Mouse (Mus musculus) left cerebral cortex, postnatal 25 days (tissue): ENCODE measurements at regions not wholly inside any gene's neighbourhood (a gene's known extent, or its start where the extent isn't known, plus 50 kb on each side); places are given as distances from the start of the nearest gene placed in this dataset.

ENCODE experiments used
- DNase-seq, 2 experiments: peaks; one replicate each; pipeline ENCODE4 v3.0.0; 2022; ENCODE audit warnings: low spot score in 2 of 2, mixed read lengths in 1 of 2
- intact Hi-C: fragments of 180-260 bp; cut with DNase I; formaldehyde crosslinking; loops from one replicate; pipeline ENCODE4 v1.15.1; 2025
- microRNA-seq, 2 experiments: library from miRNA; unstranded; fragments of <30 nt; microRNA quantifications; one replicate each; pipeline ENCODE4 v1.2.0; 2022

DNA sequence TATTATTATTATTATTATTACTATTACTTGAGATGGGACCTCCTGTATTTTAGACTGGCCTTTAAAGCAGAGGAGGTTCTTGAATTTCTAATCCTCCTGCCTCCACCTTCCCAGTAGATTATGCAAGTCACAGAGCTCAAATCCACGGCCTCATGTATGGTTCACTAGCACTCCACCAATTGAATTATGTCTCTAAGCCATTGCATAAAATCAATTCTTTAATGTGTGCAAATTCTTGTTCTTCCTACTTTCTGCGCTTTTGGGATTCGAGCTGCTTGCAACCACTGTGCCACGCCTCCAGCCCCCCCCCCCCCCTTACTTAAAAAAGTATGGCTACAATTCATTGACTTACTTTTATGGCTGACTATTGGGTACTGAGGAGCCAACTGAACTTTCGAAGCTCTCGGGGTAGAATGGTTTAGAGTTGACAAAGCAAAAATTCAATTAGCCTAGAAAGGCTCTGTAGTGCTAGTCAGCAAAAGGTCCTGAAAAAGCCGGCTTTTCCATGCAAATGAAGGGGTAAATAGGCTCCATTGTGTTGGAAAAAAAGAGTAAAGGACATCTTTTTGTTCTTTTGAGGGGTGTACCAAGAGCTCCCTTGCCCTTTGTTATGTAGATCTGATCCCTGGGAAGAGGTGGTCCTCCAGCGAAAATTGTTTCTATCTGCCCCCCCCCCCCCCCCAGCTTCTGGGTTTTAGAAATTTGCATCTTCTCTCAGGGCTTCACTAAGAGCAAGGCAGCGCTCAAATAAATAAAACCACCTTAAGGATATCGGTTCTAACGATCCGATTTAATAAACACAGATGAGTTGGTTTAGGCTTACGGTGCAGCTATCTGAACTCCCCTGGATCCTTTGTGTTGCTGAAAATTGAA is 50.5 kb upstream of the Lrig1 start:
- DNase-seq = no peak
- intact Hi-C loops = no loop called here

Small RNAs in the stretch of these regions (microRNA-seq; reads per million reads assigned to microRNA genes)
- gene Gm23364 = 0 reads per million in 2 experiments
